Mouse (Mus musculus) megakaryocyte, embryonic 14.5 days (primary cell): ENCODE measurements around the gene Arhgef3.

Experiments
- FLI1 ChIP-seq: IDR thresholded peaks from 2 replicates; pipeline ENCODE4 v1.6.1; 2012; ENCODE audit warnings: low read length, inconsistent platforms, mixed read lengths
- GATA1 ChIP-seq: IDR thresholded peaks from 3 replicates; pipeline ENCODE4 v1.6.1; 2012; ENCODE audit warnings: mixed read lengths, low read length, inconsistent platforms, borderline replicate concordance

- TF ChIP-seq GATA1 (no peak), FLI1 (no peak)
These were observed 278.0 kb downstream of the Arhgef3 start for GRCm38 (mm10) chr14:27392660-27393059.
